Mouse (Mus musculus): Measurements from ENCODE around the gene Rrp36.
A peak's percentile ranks its signal among the peaks of the same experiment; 100 is the strongest.

Gene Rrp36

DNA sequence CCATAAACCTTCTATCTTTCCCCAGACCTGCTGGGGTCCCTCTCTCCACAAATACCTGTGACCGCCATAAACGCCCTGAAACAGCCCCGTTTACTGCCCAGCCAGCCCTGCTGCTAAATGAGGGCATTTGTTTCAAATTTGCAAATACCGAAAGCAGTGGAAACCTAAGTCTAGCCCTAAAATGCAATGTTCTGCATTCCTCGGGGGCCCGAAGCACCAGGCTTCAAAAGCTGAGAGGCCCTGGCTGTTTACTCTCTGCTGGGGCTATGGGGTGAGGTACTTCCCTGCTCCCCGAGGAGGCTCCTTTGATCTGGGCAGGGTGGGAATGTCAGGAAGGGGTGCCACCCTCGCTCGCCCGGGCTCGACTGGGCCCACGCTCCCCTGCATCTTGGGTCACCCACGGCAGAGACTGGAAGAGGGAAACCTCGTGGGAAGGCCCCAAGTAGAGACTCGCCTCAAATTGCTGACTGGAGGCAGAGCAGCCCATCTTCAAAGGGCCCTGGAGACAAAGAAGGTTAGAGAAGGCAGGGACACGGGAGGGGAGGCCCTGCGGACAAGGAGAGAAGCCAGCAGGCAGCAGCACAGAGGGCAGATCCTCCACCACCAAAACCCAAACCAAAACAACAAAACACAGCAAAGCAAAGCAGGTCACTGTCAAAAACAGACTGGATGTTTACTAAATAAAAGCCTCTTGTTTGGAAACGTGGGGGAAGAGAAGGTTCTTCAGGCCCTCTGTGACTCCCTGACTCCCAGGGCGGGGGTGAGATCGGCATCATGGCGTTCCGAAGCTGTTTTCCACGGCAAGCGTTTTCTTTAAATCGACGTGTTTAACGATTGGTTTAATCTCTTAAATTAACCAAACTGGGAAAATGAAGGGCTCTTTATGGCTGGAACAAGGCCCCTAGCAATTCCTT lies 55.1 kb downstream of the Rrp36 start:
- DNase-seq (ENCODE audit: inconsistent age in 2 of 2, low spot score in 1 of 2) = peak in 1 of 2 experiments; percentile 24

GRCm38 (mm10) chr17:46618394-46618768 lies 55.8 kb downstream of the Rrp36 start:
- no peak for DNase-seq (ENCODE audit: inconsistent age in 2 of 2, low spot score in 1 of 2)

DNA sequence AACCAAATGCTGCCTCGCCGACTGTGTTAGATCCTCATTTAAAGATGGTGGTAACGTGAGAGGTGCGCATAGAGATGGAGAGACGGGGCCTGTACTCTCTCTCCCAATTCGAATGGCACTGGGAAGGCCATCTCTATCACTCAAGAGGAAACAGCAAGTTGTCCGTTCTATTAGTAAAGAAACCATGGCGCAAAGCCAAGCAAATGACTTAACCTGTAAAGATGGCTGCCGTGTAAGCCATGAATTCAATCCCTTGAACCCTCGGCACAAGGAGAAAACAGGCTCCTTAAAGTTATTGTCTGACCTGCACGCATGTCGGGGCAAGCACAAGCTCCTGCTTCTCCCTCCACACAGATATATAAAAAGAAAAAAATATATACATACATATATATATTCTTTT lies 56.4 kb downstream of the Rrp36 start:
- DNase-seq (ENCODE audit: inconsistent age in 2 of 2, low spot score in 1 of 2) = no peak
